Mouse (Mus musculus): Measurements from ENCODE around the gene Smpd2. TPM values are rescaled to one million over a fixed set of nuclear protein-coding genes. Genes with fewer than 3 reads are reported as not detected.

Gene Smpd2
- total RNA-seq (2012; rRNA removed) (0.04 and 0.07 TPM in 2 replicates), polyA plus RNA-seq (2012; ENCODE audit: insufficient read depth in 1 of 2, insufficient read length in 2 of 2, low read depth in 1 of 2, low replicate concordance in 2 of 2, missing spikeins in 1 of 2) (under 1 TPM in 1 of 2 experiments, not detected in 1; 0.42 TPM)

- no peak for DNase-seq (ENCODE audit: low read depth, low spot score)
- no peak within 1 kb of the TSS for H3K9ac ChIP-seq (ENCODE audit: control insufficient read depth, low read depth, low read length, poor library complexity, severe bottlenecking)
- TF ChIP-seq BHLHE40 (IDR thresholded peaks at IDR 0.05; ENCODE audit: borderline replicate concordance, low read depth, low read length) (no peak), POLR2AphosphoS5 (IDR thresholded peaks at IDR 0.05; ENCODE audit: borderline replicate concordance, low read depth, low read length) (no peak), ETS1 (IDR thresholded peaks at IDR 0.05; ENCODE audit: low read depth, low read length) (no peak), JUND (IDR thresholded peaks at IDR 0.05; ENCODE audit: low read depth, low read length) (no peak), HCFC1 (IDR thresholded peaks at IDR 0.05; ENCODE audit: low read depth, low read length) (no peak), CTCF (IDR thresholded peaks at IDR 0.05 in 2 of 3, conservative IDR thresholded peaks at IDR 0.05 in 1 of 3; ENCODE audit: control insufficient read depth in 1 of 3, insufficient read depth in 1 of 3, low read depth in 2 of 3, low read length in 3 of 3, poor library complexity in 1 of 3, severe bottlenecking in 1 of 3) (no peak), TCF12 (IDR thresholded peaks at IDR 0.05; ENCODE audit: low read depth, low read length) (no peak), E2F4 (IDR thresholded peaks at IDR 0.05; ENCODE audit: borderline replicate concordance, low read depth, low read length) (no peak), CHD2 (IDR thresholded peaks at IDR 0.05; ENCODE audit: low read length) (no peak), TAL1 (IDR thresholded peaks at IDR 0.05; ENCODE audit: low read length) (no peak), USF2 (IDR thresholded peaks at IDR 0.05; ENCODE audit: borderline replicate concordance in 1 of 2, insufficient read depth in 1 of 2, low read depth in 1 of 2, low read length in 2 of 2) (no peak), USF1 (IDR thresholded peaks at IDR 0.05; ENCODE audit: low read depth, low read length) (no peak), CHD1 (IDR thresholded peaks at IDR 0.05; ENCODE audit: low read depth, low read length) (no peak), TBP (IDR thresholded peaks at IDR 0.05; ENCODE audit: low read depth, low read length) (no peak), SIN3A (IDR thresholded peaks at IDR 0.05; ENCODE audit: low read length) (no peak), MEF2A (IDR thresholded peaks at IDR 0.05; ENCODE audit: extremely low read depth, insufficient replicate concordance, low read depth, low read length, poor library complexity, severe bottlenecking) (no peak), RAD21 (IDR thresholded peaks at IDR 0.05; ENCODE audit: low read depth, low read length) (no peak), EP300 (IDR thresholded peaks at IDR 0.05; ENCODE audit: low read depth in 1 of 2, low read length in 2 of 2) (no peak)
- H3K27me3 ChIP-seq (ENCODE audit: control insufficient read depth in 1 of 2, insufficient read depth in 2 of 2, low read length in 2 of 2), result peaks cover 0 to 7% of the 10 kb centered on the region in 2 experiments; a peak in 3 of 4 replicates
- H3K79me2 ChIP-seq (ENCODE audit: control insufficient read depth, insufficient read depth, low read length, poor library complexity), result no peaks in the 10 kb centered on the region
- no peak within 1 kb of the TSS for H3K27ac ChIP-seq (ENCODE audit: control insufficient read depth, low read depth, low read length)
- no peaks in the 10 kb centered on the region for H3K4me1 ChIP-seq (ENCODE audit: control insufficient read depth in 1 of 2, insufficient read depth in 2 of 2, low read length in 2 of 2)
- no peaks in the 10 kb centered on the region for H3K36me3 ChIP-seq (ENCODE audit: control insufficient read depth in 1 of 2, insufficient read depth in 2 of 2, low read length in 2 of 2)
- no peaks in the 10 kb centered on the region for H3K9me3 ChIP-seq (replicated peaks; ENCODE audit: insufficient read depth, low read length)
- no peak within 1 kb of the TSS for H3K4me3 ChIP-seq (ENCODE audit: control insufficient read depth in 1 of 2, insufficient read depth in 1 of 2, low read depth in 2 of 2, low read length in 2 of 2)
Observed at GRCm38 (mm10) chr10:41489708-41490517, at the start of gene Smpd2, which contains the start of gene Ppil6. TSS of gene Smpd2 (minus strand) at chr10:41490369. TSS of gene Ppil6 (plus strand) at chr10:41490439.

DNA sequence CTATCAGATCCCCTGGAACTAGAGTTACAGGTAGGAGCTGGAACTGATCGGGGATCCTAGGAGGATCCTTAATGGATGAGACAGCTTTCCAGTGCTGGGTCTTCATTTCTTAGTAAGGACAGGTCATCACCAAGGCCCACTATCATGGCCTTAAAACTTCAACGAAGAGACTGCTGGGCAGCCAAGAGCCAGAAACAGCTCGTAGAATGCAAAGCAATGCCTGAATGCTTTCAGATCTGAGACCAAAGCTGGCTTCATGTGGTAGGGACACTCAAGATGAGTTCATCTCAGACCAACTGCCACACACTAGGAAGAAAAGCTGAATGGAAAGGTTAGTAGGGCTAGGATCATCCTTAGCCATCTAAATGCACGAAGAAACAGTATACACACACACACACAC lies 48.8 kb upstream of the Smpd2 start:
- DNase-seq (ENCODE audit: low read depth, low spot score), result no peak
- no peaks in the 10 kb centered on the region for H3K36me3 ChIP-seq (ENCODE audit: control insufficient read depth in 1 of 2, insufficient read depth in 2 of 2, low read length in 2 of 2)
- H3K9me3 ChIP-seq (replicated peaks; ENCODE audit: insufficient read depth, low read length), result no peaks in the 10 kb centered on the region
- no peak overlapping the region for H3K4me3 ChIP-seq (ENCODE audit: control insufficient read depth in 1 of 2, insufficient read depth in 1 of 2, low read depth in 2 of 2, low read length in 2 of 2)
- H3K79me2 ChIP-seq (ENCODE audit: control insufficient read depth, insufficient read depth, low read length, poor library complexity), result no peaks in the 10 kb centered on the region
- no peaks in the 10 kb centered on the region for H3K27me3 ChIP-seq (ENCODE audit: control insufficient read depth in 1 of 2, insufficient read depth in 2 of 2, low read length in 2 of 2)
- no peaks in the 10 kb centered on the region for H3K4me1 ChIP-seq (ENCODE audit: control insufficient read depth in 1 of 2, insufficient read depth in 2 of 2, low read length in 2 of 2)
- TF ChIP-seq USF2 (IDR thresholded peaks at IDR 0.05; ENCODE audit: borderline replicate concordance in 1 of 2, insufficient read depth in 1 of 2, low read depth in 1 of 2, low read length in 2 of 2) (no peak), ZMIZ1 (IDR thresholded peaks at IDR 0.05; ENCODE audit: low read depth, low read length) (no peak), ELF1 (IDR thresholded peaks at IDR 0.05; ENCODE audit: low read depth, low read length) (no peak), ZKSCAN1 (IDR thresholded peaks at IDR 0.05; ENCODE audit: low read depth, low read length) (no peak), RCOR1 (IDR thresholded peaks at IDR 0.05; ENCODE audit: low read depth, low read length) (no peak), E2F4 (IDR thresholded peaks at IDR 0.05; ENCODE audit: borderline replicate concordance, low read depth, low read length) (no peak), GABPA (IDR thresholded peaks at IDR 0.05; ENCODE audit: low read depth, low read length) (no peak), BHLHE40 (IDR thresholded peaks at IDR 0.05; ENCODE audit: borderline replicate concordance, low read depth, low read length) (no peak), TAL1 (IDR thresholded peaks at IDR 0.05; ENCODE audit: low read length) (no peak), GATA1 (IDR thresholded peaks at IDR 0.05; ENCODE audit: low read depth, low read length) (no peak), CHD2 (IDR thresholded peaks at IDR 0.05; ENCODE audit: low read length) (no peak), MAFK (IDR thresholded peaks at IDR 0.05; ENCODE audit: borderline replicate concordance, low read depth, low read length) (no peak), ZC3H11A (IDR thresholded peaks at IDR 0.05; ENCODE audit: low read depth, low read length) (no peak), POLR2A (IDR thresholded peaks at IDR 0.05; ENCODE audit: control insufficient read depth in 1 of 2, insufficient read depth in 1 of 2, low read depth in 1 of 2, low read length in 2 of 2, poor library complexity in 1 of 2) (no peak), JUND (IDR thresholded peaks at IDR 0.05; ENCODE audit: low read depth, low read length) (no peak), MYB (IDR thresholded peaks at IDR 0.05; ENCODE audit: low read depth, low read length) (no peak)
- H3K27ac ChIP-seq (ENCODE audit: control insufficient read depth, low read depth, low read length), result no peak overlapping the region
- no peak overlapping the region for H3K9ac ChIP-seq (ENCODE audit: control insufficient read depth, low read depth, low read length, poor library complexity, severe bottlenecking)
